Mouse (Mus musculus) liver, embryonic 13.5 days (tissue): ENCODE results near the gene Hspb7. TPM values are rescaled to one million over a fixed set of nuclear protein-coding genes. Genes with fewer than 3 reads are reported as not detected.

Experiments used
- ATAC-seq: fragments of 200-750 bp; cut with Nextera tagmentation; 2 replicates; pipeline ENCODE4 v1.8.0; 2017; ENCODE audit warnings: low read depth, mild to moderate bottlenecking, moderate number of reproducible peaks, moderate library complexity
- DNase-seq: peaks from one replicate; pipeline ENCODE4 v3.0.0; 2022
- H3K27ac ChIP-seq: fragments of 300-500 bp; sonication (generic); 2 replicates; pipeline ENCODE4 v1.5.1; 2015; ENCODE audit warnings: moderate library complexity, mild to moderate bottlenecking, inconsistent platforms
- H3K27me3 ChIP-seq: fragments of 300-500 bp; sonication (generic); 2 replicates; pipeline ENCODE4 v1.6.1; 2015; ENCODE audit warnings: mild to moderate bottlenecking, inconsistent platforms
- H3K36me3 ChIP-seq: fragments of 300-500 bp; sonication (generic); 2 replicates; pipeline ENCODE4 v1.6.1; 2015; ENCODE audit warnings: mild to moderate bottlenecking, inconsistent platforms
- H3K4me1 ChIP-seq: fragments of 300-500 bp; sonication (generic); replicated peaks from 2 replicates; pipeline ENCODE4 v1.6.1; 2015; ENCODE audit warnings: inconsistent platforms
- H3K4me2 ChIP-seq: fragments of 300-500 bp; sonication (generic); 2 replicates; pipeline ENCODE4 v1.6.1; 2015; ENCODE audit warnings: inconsistent platforms, mild to moderate bottlenecking, moderate library complexity
- H3K4me3 ChIP-seq: fragments of 300-500 bp; sonication (generic); replicated peaks from 2 replicates; pipeline ENCODE4 v1.5.1; 2015; ENCODE audit warnings: mild to moderate bottlenecking, inconsistent platforms
- H3K9ac ChIP-seq: fragments of 300-500 bp; sonication (generic); 2 replicates; pipeline ENCODE4 v1.6.1; 2015; ENCODE audit warnings: mild to moderate bottlenecking, inconsistent platforms
- H3K9me3 ChIP-seq: fragments of 300-500 bp; sonication (generic); replicated peaks from 2 replicates; pipeline ENCODE4 v1.6.1; 2016; ENCODE audit warnings: inconsistent platforms
- WGBS: fragments of 180-500 bp; shearing (Covaris S2); methylation state at CpG from one replicate; pipeline ENCODE4 v1.1.7; 2015; ENCODE audit not compliant: insufficient replicate concordance; 5-methylcytosine and 5-hydroxymethylcytosine counted together
- polyA plus RNA-seq: library from polyadenylated mRNA; unstranded; fragments of >200 nt; fragmentation: Nextera tagmentation; extraction: Ambion mirVana; gene quantifications from 2 replicates; pipeline ENCODE4 v1.2.1, GENCODE M21; 2015

Gene Hspb7
- polyA plus RNA-seq, 1 experiment from 2014 or later, result 0.03 TPM

- Histone ChIP-seq H3K4me2 (no peak overlapping the region), H3K27ac (no peak overlapping the region)
These were observed 844 bp downstream of the Hspb7 start for GRCm38 (mm10) chr4:141421423-141421822.

GRCm38 (mm10) chr4:141422841-141423240, 2.3 kb downstream of the Hspb7 start:
- WGBS, result 64% methylated on average over 5 of the region's 5 CpGs
- Histone ChIP-seq H3K36me3 (no peaks in the 10 kb centered on the region), H3K4me1 (peaks cover 27% of the 10 kb centered on the region), H3K9ac (no peak overlapping the region), H3K4me3 (no peak overlapping the region), H3K4me2 (no peak overlapping the region), H3K9me3 (no peaks in the 10 kb centered on the region), H3K27ac (no peak overlapping the region), H3K27me3 (peaks cover 62% of the 10 kb centered on the region)
- DNase-seq (no peak), ATAC-seq (no peak)

More at GRCm38 (mm10) chr4:141421423-141421822, 844 bp downstream of the Hspb7 start:
- Histone ChIP-seq H3K4me1 (peaks cover 27% of the 10 kb centered on the region), H3K27me3 (peaks cover 49% of the 10 kb centered on the region), H3K9ac (no peak overlapping the region), H3K36me3 (no peaks in the 10 kb centered on the region), H3K4me3 (no peak overlapping the region), H3K9me3 (no peaks in the 10 kb centered on the region)
- ATAC-seq, result no peak
- WGBS, result 57% methylated on average over 14 of the region's 14 CpGs
- DNase-seq, result no peak

- H3K9ac ChIP-seq, result no peak overlapping the region
- 71% methylated on average over 5 of the region's 5 CpGs for WGBS
These were observed 2.7 kb downstream of the Hspb7 start for GRCm38 (mm10) chr4:141423288-141423687.

GRCm38 (mm10) chr4:141423691-141424431, 3.3 kb downstream of the Hspb7 start:
- peaks cover 27% of the 10 kb centered on the region for H3K4me1 ChIP-seq
- no peaks in the 10 kb centered on the region for H3K9me3 ChIP-seq

More at GRCm38 (mm10) chr4:141423288-141423687, 2.7 kb downstream of the Hspb7 start:
- Histone ChIP-seq H3K9me3 (no peaks in the 10 kb centered on the region), H3K4me3 (no peak overlapping the region), H3K27ac (no peak overlapping the region), H3K4me2 (no peak overlapping the region), H3K27me3 (peaks cover 66% of the 10 kb centered on the region), H3K36me3 (no peaks in the 10 kb centered on the region), H3K4me1 (peaks cover 27% of the 10 kb centered on the region)
- no peak for ATAC-seq
- DNase-seq, result no peak

GRCm38 (mm10) chr4:141425484-141426479, 5.2 kb downstream of the Hspb7 start:
- peaks cover 20% of the 10 kb centered on the region for H3K4me1 ChIP-seq
- no peak overlapping the region for H3K27ac ChIP-seq
- peak overlapping the region; percentile 56 for H3K4me2 ChIP-seq
- ATAC-seq, result 0 out of 2 replicates have a peak, but pooled peaks have one; percentile 36
- peaks cover 70% of the 10 kb centered on the region for H3K27me3 ChIP-seq
- H3K4me3 ChIP-seq, result peak overlapping the region; percentile 33
- no peak overlapping the region for H3K9ac ChIP-seq
- 5% methylated on average over 35 of the region's 36 CpGs for WGBS
- H3K36me3 ChIP-seq, result no peaks in the 10 kb centered on the region
- no peak for DNase-seq
- no peaks in the 10 kb centered on the region for H3K9me3 ChIP-seq

More at GRCm38 (mm10) chr4:141423691-141424431, 3.3 kb downstream of the Hspb7 start:
- Histone ChIP-seq H3K4me2 (no peak overlapping the region), H3K4me3 (no peak overlapping the region), H3K9ac (no peak overlapping the region), H3K27ac (no peak overlapping the region), H3K27me3 (peaks cover 70% of the 10 kb centered on the region), H3K36me3 (no peaks in the 10 kb centered on the region)
- no peak for ATAC-seq
- DNase-seq, result no peak
- whole genome bisulfite sequencing, result 67% methylated on average over 13 of the region's 13 CpGs

- no peaks in the 10 kb centered on the region for H3K9me3 ChIP-seq
- H3K27ac ChIP-seq, result no peak overlapping the region
- DNase-seq (no peak), ATAC-seq (no peak)
- H3K4me2 ChIP-seq, result no peak overlapping the region
- H3K36me3 ChIP-seq, result no peaks in the 10 kb centered on the region
- H3K4me3 ChIP-seq, result no peak overlapping the region
- 63% methylated on average over 10 of the region's 10 CpGs for WGBS
- H3K9ac ChIP-seq, result no peak overlapping the region
- peaks cover 10% of the 10 kb centered on the region for H3K4me1 ChIP-seq
- peaks cover 63% of the 10 kb centered on the region for H3K27me3 ChIP-seq
These were observed 6.5 kb downstream of the Hspb7 start for GRCm38 (mm10) chr4:141426796-141427745.

- Histone ChIP-seq H3K4me1 (peaks cover 10% of the 10 kb centered on the region), H3K27me3 (peaks cover 57% of the 10 kb centered on the region), H3K4me3 (no peak overlapping the region)
These were observed 7.3 kb downstream of the Hspb7 start for GRCm38 (mm10) chr4:141427921-141428320.

GRCm38 (mm10) chr4:141429381-141429780, 8.8 kb downstream of the Hspb7 start:
- no peak for DNase-seq
- Histone ChIP-seq H3K4me2 (no peak overlapping the region), H3K9me3 (no peaks in the 10 kb centered on the region), H3K27me3 (peaks cover 44% of the 10 kb centered on the region), H3K4me1 (peaks cover 10% of the 10 kb centered on the region), H3K4me3 (no peak overlapping the region), H3K27ac (no peak overlapping the region), H3K36me3 (no peaks in the 10 kb centered on the region), H3K9ac (no peak overlapping the region)
- 59% methylated on average over 6 of the region's 6 CpGs for WGBS
- no peak for ATAC-seq

More at GRCm38 (mm10) chr4:141427921-141428320, 7.3 kb downstream of the Hspb7 start:
- H3K36me3 ChIP-seq, result no peaks in the 10 kb centered on the region
- ATAC-seq (no peak), DNase-seq (no peak)
- 77% methylated on average over 13 of the region's 13 CpGs for WGBS
- H3K9me3 ChIP-seq, result no peaks in the 10 kb centered on the region
- no peak overlapping the region for H3K4me2 ChIP-seq
- no peak overlapping the region for H3K9ac ChIP-seq
- H3K27ac ChIP-seq, result no peak overlapping the region

GRCm38 (mm10) chr4:141429847-141430246, 9.3 kb downstream of the Hspb7 start:
- WGBS, result 43% methylated on average over 9 of the region's 9 CpGs
- Histone ChIP-seq H3K9ac (no peak overlapping the region), H3K4me3 (no peak overlapping the region), H3K9me3 (no peaks in the 10 kb centered on the region), H3K4me1 (peaks cover 10% of the 10 kb centered on the region), H3K4me2 (no peak overlapping the region), H3K27me3 (peaks cover 41% of the 10 kb centered on the region), H3K27ac (no peak overlapping the region), H3K36me3 (no peaks in the 10 kb centered on the region)
- no peak for DNase-seq
- ATAC-seq, result no peak

GRCm38 (mm10) chr4:141430997-141431396, 10.4 kb downstream of the Hspb7 start:
- Histone ChIP-seq H3K9ac (no peak overlapping the region), H3K4me2 (no peak overlapping the region), H3K27ac (no peak overlapping the region), H3K27me3 (peaks cover 30% of the 10 kb centered on the region), H3K4me3 (no peak overlapping the region), H3K4me1 (peaks cover 3% of the 10 kb centered on the region; the same call in 1 of the 2 replicates), H3K9me3 (no peaks in the 10 kb centered on the region), H3K36me3 (no peaks in the 10 kb centered on the region)
- DNase-seq (no peak), ATAC-seq (no peak)
- 25% methylated on average over 9 of the region's 9 CpGs for WGBS
